9 mouse cellular contexts compared by ENCODE assay signal in the genomic region with DNA sequence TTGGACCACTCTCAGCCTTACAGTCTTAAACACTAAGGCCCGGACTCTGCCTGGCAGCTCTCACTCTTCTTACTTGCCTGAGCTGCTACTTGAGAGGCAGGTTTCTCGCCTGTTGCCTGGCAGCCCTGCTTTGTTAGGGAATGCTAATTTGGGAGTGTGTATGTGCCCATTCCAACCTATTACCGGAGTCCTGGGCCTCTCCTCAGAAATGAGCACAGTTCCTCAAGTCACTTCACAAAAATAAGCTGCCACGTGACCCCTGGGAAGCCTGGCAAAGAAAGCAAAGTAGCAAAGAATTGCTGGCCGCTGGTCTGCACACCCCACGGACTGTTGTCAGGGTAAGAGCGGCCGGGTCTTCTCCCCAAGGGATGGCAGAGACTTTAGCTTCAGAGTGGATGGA. TPM values are rescaled to one million over a fixed set of nuclear protein-coding genes. Genes with fewer than 3 reads are reported as not detected.
DNase-seq lines count a peak whose midpoint lies in the region; ATAC-seq and TF ChIP-seq lines count a peak whose summit lies in the region.
"Had no signal": no experiment of that assay in that cellular context is flagged by ENCODE, and none has a peak within 500 bp of the region (broad histone marks: within the 10 kb centered on the region; RNA-seq: fewer than 3 reads in every experiment).

No protein-coding gene starts in this region.

- no peaks in the 10 kb centered on the region for H3K9me3 ChIP-seq in kidney, postnatal 0 days (replicated peaks; ENCODE audit: low read length)
- no peaks in the 10 kb centered on the region for H3K9me3 ChIP-seq in forebrain, embryonic 11.5 days (ENCODE audit: control insufficient read depth, low read length)

- H3K4me1 ChIP-seq in cerebellum, adult 2 months (ENCODE audit: control insufficient read depth, insufficient read depth, low read length): peaks cover 37% of the 10 kb centered on the region
- peaks cover 11% of the 10 kb centered on the region for H3K4me1 ChIP-seq in kidney, postnatal 0 days (replicated peaks; ENCODE audit: insufficient read depth, low read length)
- H3K4me1 ChIP-seq in forebrain, embryonic 11.5 days (replicated peaks; ENCODE audit: control insufficient read depth, insufficient read depth, low read length): peaks cover 14% of the 10 kb centered on the region

- DNase-seq in cerebellum, adult 2 months: peak in 1 of 2 experiments; percentile 38
- DNase-seq in cerebellum, postnatal 25 days: no peak
- no peak for DNase-seq in kidney, postnatal 0 days (ENCODE audit: low spot score)
- DNase-seq in kidney, adult 9 months: no peak
- DNase-seq in forebrain, embryonic 11.5 days (ENCODE audit: low spot score): peak; percentile 58
- peak; percentile 73 for DNase-seq in lung, postnatal 36 days
- DNase-seq in B cell, adult 2 months: no peak
- DNase-seq in frontal cortex, postnatal 25 days (ENCODE audit: low spot score in 2 of 2): no peak

- no peaks in the 10 kb centered on the region for H3K27me3 ChIP-seq in cerebellum, adult 2 months (ENCODE audit: control insufficient read depth, insufficient read depth, low read length)
- no peaks in the 10 kb centered on the region for H3K27me3 ChIP-seq in kidney, postnatal 0 days (ENCODE audit: insufficient read depth, low read length)
- H3K27me3 ChIP-seq in forebrain, embryonic 11.5 days (ENCODE audit: control insufficient read depth, insufficient read depth, low read length): no peaks in the 10 kb centered on the region
- H3K27me3 ChIP-seq: Patski had no signal

- H3K9ac ChIP-seq in kidney, postnatal 0 days (ENCODE audit: low read depth, low read length): no peak overlapping the region
- no peak overlapping the region for H3K9ac ChIP-seq in forebrain, embryonic 11.5 days (ENCODE audit: low read length)

- H3K4me2 ChIP-seq in kidney, postnatal 0 days (ENCODE audit: low read length): no peak overlapping the region
- H3K4me2 ChIP-seq in forebrain, embryonic 11.5 days (ENCODE audit: low read depth, low read length, severe bottlenecking): no peak overlapping the region

- H3K4me3 ChIP-seq in cerebellum, adult 2 months (replicated peaks; ENCODE audit: insufficient read depth, low read depth, low read length): no peak overlapping the region
- no peak overlapping the region for H3K4me3 ChIP-seq in kidney, postnatal 0 days (replicated peaks; ENCODE audit: low read depth, low read length)
- H3K4me3 ChIP-seq in forebrain, embryonic 11.5 days (ENCODE audit: low read depth, low read length): no peak overlapping the region

- no peak for ATAC-seq in kidney, postnatal 0 days (replicated peaks; ENCODE audit: low FRiP score, low read depth)
- ATAC-seq in forebrain, embryonic 11.5 days (replicated peaks; ENCODE audit: low FRiP score): peak; percentile 78
- ATAC-seq: Patski had no signal

- TF ChIP-seq CTCF in cerebellum, adult 2 months (IDR thresholded peaks at IDR 0.05; ENCODE audit: borderline replicate concordance, insufficient read depth, low read depth, low read length): no peak
- TF ChIP-seq CTCF in kidney, postnatal 0 days (IDR thresholded peaks at IDR 0.05; ENCODE audit: low read depth): no peak

- peak overlapping the region; percentile 58; the same call in 1 of the 2 replicates for H3K27ac ChIP-seq in cerebellum, adult 2 months (ENCODE audit: insufficient read depth, low read length)
- peak overlapping the region; percentile 31; the same call in 1 of the 2 replicates for H3K27ac ChIP-seq in kidney, postnatal 0 days
- no peak overlapping the region for H3K27ac ChIP-seq in forebrain, embryonic 11.5 days (ENCODE audit: low read depth, low read length)

- H3K36me3 ChIP-seq in kidney, postnatal 0 days (ENCODE audit: insufficient read depth, low read length): 0 out of 2 replicates have a peak, but pooled peaks cover 16% of the 10 kb centered on the region
- no peaks in the 10 kb centered on the region for H3K36me3 ChIP-seq in forebrain, embryonic 11.5 days (ENCODE audit: control insufficient read depth, insufficient read depth, low read length)

- TF ChIP-seq POLR2A in cerebellum, adult 2 months (IDR thresholded peaks at IDR 0.05; ENCODE audit: borderline replicate concordance, insufficient read depth, low read length): no peak

- 51% methylated on average over 8 of the region's 8 CpGs for WGBS in cerebellum, adult 2 months
- WGBS in kidney, postnatal 0 days: 65% methylated on average over 8 of the region's 8 CpGs
- 28% methylated on average over 8 of the region's 8 CpGs for WGBS in forebrain, embryonic 11.5 days

RNA-seq across cellular contexts. Expression of gene Elk3, which starts 47.5 kb away (rescaled TPM):
- 5.7 and 5.9 TPM in 2 replicates for polyA plus RNA-seq in cerebellum, adult 2 months (2012; rRNA removed)
- polyA plus RNA-seq in kidney, postnatal 0 days (2015; fragmentation: Nextera tagmentation; extraction: Ambion mirVana): 50.2 and 53.9 TPM in 2 replicates
- polyA plus RNA-seq in forebrain, embryonic 11.5 days (2014; fragmentation: Nextera tagmentation; extraction: Ambion mirVana): 13.8 and 16.5 TPM in 2 replicates

Comparison
In these comparisons a context has a peak if more than half of its experiments do, and no peak if none do; other contexts are left out.
1. DNase-seq: peak in forebrain, embryonic 11.5 days (single experiment) and lung, postnatal 36 days (single experiment); none in cerebellum, postnatal 25 days (0 of 2), kidney, postnatal 0 days (single experiment), kidney, adult 9 months (single experiment), B cell, adult 2 months (0 of 2) and frontal cortex, postnatal 25 days (0 of 2).